Mouse (Mus musculus) kidney, postnatal 0 days (tissue): ENCODE measurements at regions not wholly inside any gene's neighbourhood (a gene's known extent, or its start where the extent isn't known, plus 50 kb on each side); places are given as distances from the start of the nearest gene placed in this dataset.
"Not testable (repeated sequence)": the region's sequence is repeated elsewhere in the genome, so short reads cannot be mapped to it uniquely, and the experiment has no call there.

Source experiments
- ATAC-seq: fragments of 200-750 bp; cut with Nextera tagmentation; replicated peaks from 2 replicates; pipeline ENCODE4 v1.8.0; 2017; ENCODE audit warnings: low read depth, moderate number of reproducible peaks, moderate TSS enrichment, moderate library complexity; ENCODE audit not compliant: low FRiP score
- DNase-seq: peaks from one replicate; pipeline ENCODE4 v3.0.0-alpha.2; 2016; ENCODE audit warnings: low spot score
- H3K27ac ChIP-seq: fragments of 300-500 bp; sonication (generic); 2 replicates; pipeline ENCODE4 v1.5.1; 2014; ENCODE audit warnings: mild to moderate bottlenecking
- H3K27me3 ChIP-seq: fragments of 300-500 bp; sonication (generic); 2 replicates; pipeline ENCODE4 v1.6.1; 2014; ENCODE audit warnings: low read length, mixed read lengths; ENCODE audit not compliant: insufficient read depth
- H3K36me3 ChIP-seq: fragments of 300-500 bp; sonication (generic); 2 replicates; pipeline ENCODE4 v1.6.1; 2014; ENCODE audit warnings: low read length, mixed read lengths; ENCODE audit not compliant: insufficient read depth
- H3K4me1 ChIP-seq: fragments of 300-500 bp; sonication (generic); replicated peaks from 2 replicates; pipeline ENCODE4 v1.6.1; 2014; ENCODE audit warnings: antibody characterized with exemption, low read length, mixed read lengths; ENCODE audit not compliant: insufficient read depth
- H3K4me2 ChIP-seq: fragments of 300-500 bp; sonication (generic); 2 replicates; pipeline ENCODE4 v1.6.1; 2014; ENCODE audit warnings: mild to moderate bottlenecking, low read length, moderate library complexity, mixed read lengths
- H3K4me3 ChIP-seq: fragments of 300-500 bp; sonication (generic); replicated peaks from 2 replicates; pipeline ENCODE4 v1.5.1; 2014; ENCODE audit warnings: low read depth, low read length
- H3K9ac ChIP-seq: fragments of 300-500 bp; sonication (generic); 2 replicates; pipeline ENCODE4 v1.6.1; 2014; ENCODE audit warnings: low read depth, low read length
- H3K9me3 ChIP-seq: fragments of 300-500 bp; sonication (generic); replicated peaks from 2 replicates; pipeline ENCODE4 v1.6.1; 2016; ENCODE audit warnings: low read length, inconsistent platforms, mixed read lengths
- CTCF ChIP-seq: IDR thresholded peaks from 2 replicates; pipeline ENCODE4 v1.5.1; 2016; ENCODE audit warnings: antibody characterized with exemption, low read depth, mild to moderate bottlenecking, moderate library complexity
- WGBS: fragments of 180-500 bp; shearing (Covaris S2); extraction: QIAGEN DNeasy Blood & Tissue Kit; methylation state at CpG from one replicate; pipeline ENCODE4 v1.1.7; 2014; 5-methylcytosine and 5-hydroxymethylcytosine counted together

GRCm38 (mm10) chr3:21771752-21772298 is 304.6 kb upstream of the Tbl1xr1 start:
- H3K9me3 ChIP-seq: no peaks in the 10 kb centered on the region
- H3K27me3 ChIP-seq: no peaks in the 10 kb centered on the region
- ATAC-seq: no peak
- H3K36me3 ChIP-seq: no peaks in the 10 kb centered on the region
- no peaks in the 10 kb centered on the region for H3K4me1 ChIP-seq
- no peak overlapping the region for H3K27ac ChIP-seq
- DNase-seq: no peak
- H3K4me2 ChIP-seq: no peak overlapping the region
- no peak for TF ChIP-seq CTCF
- H3K9ac ChIP-seq: no peak overlapping the region
- WGBS: 62% methylated on average over 4 of the region's 4 CpGs
- no peak overlapping the region for H3K4me3 ChIP-seq

- no peak overlapping the region for H3K27ac ChIP-seq
Measured at GRCm38 (mm10) chr3:21774172-21774842, 302.1 kb upstream of the Tbl1xr1 start.

GRCm38 (mm10) chr3:21778789-21779188 is 297.7 kb upstream of the Tbl1xr1 start:
- H3K36me3 ChIP-seq: no peaks in the 10 kb centered on the region
- WGBS: 83% methylated on average over 4 of the region's 4 CpGs
- no peak overlapping the region for H3K4me2 ChIP-seq
- H3K27me3 ChIP-seq: no peaks in the 10 kb centered on the region
- no peak for TF ChIP-seq CTCF
- ATAC-seq (no peak), DNase-seq (no peak)
- no peak overlapping the region for H3K27ac ChIP-seq
- no peaks in the 10 kb centered on the region for H3K9me3 ChIP-seq
- H3K9ac ChIP-seq: no peak overlapping the region
- H3K4me3 ChIP-seq: no peak overlapping the region
- no peaks in the 10 kb centered on the region for H3K4me1 ChIP-seq

More at GRCm38 (mm10) chr3:21774172-21774842, 302.1 kb upstream of the Tbl1xr1 start:
- Histone ChIP-seq H3K4me3 (no peak overlapping the region), H3K4me2 (no peak overlapping the region), H3K36me3 (no peaks in the 10 kb centered on the region), H3K9ac (no peak overlapping the region), H3K27me3 (no peaks in the 10 kb centered on the region), H3K9me3 (no peaks in the 10 kb centered on the region), H3K4me1 (no peaks in the 10 kb centered on the region)
- no peak for TF ChIP-seq CTCF
- 85% methylated on average over 4 of the region's 4 CpGs for WGBS
- no peak for ATAC-seq
- DNase-seq: no peak

GRCm38 (mm10) chr3:21791983-21792631 is 284.3 kb upstream of the Tbl1xr1 start:
- Histone ChIP-seq H3K27me3 (no peaks in the 10 kb centered on the region), H3K9ac (no peak overlapping the region), H3K4me2 (no peak overlapping the region), H3K27ac (no peak overlapping the region), H3K4me3 (no peak overlapping the region), H3K4me1 (no peaks in the 10 kb centered on the region), H3K36me3 (no peaks in the 10 kb centered on the region), H3K9me3 (no peaks in the 10 kb centered on the region)
- ATAC-seq (no peak), DNase-seq (no peak)
- 73% methylated on average over 4 of the region's 4 CpGs for WGBS
- TF ChIP-seq CTCF: no peak

- Histone ChIP-seq H3K4me3 (no peak overlapping the region), H3K9ac (no peak overlapping the region), H3K27ac (no peak overlapping the region), H3K27me3 (no peaks in the 10 kb centered on the region), H3K9me3 (no peaks in the 10 kb centered on the region), H3K4me2 (no peak overlapping the region), H3K36me3 (no peaks in the 10 kb centered on the region), H3K4me1 (no peaks in the 10 kb centered on the region)
- no peak for ATAC-seq
- peak; percentile 15 for DNase-seq
- TF ChIP-seq CTCF: no peak
- WGBS: 41% methylated on average over 1 of the region's 1 CpGs
Measured at GRCm38 (mm10) chr3:21798139-21798538, 278.3 kb upstream of the Tbl1xr1 start.

GRCm38 (mm10) chr3:21803886-21804285 is 272.6 kb upstream of the Tbl1xr1 start:
- WGBS: 87% methylated on average over 2 of the region's 2 CpGs

More at GRCm38 (mm10) chr3:21803886-21804285, 272.6 kb upstream of the Tbl1xr1 start:
- not testable (repeated sequence) for H3K36me3 ChIP-seq, H3K4me3 ChIP-seq, H3K27me3 ChIP-seq, H3K27ac ChIP-seq, H3K9ac ChIP-seq, DNase-seq, H3K4me2 ChIP-seq, H3K4me1 ChIP-seq, ATAC-seq, H3K9me3 ChIP-seq
